Mouse (Mus musculus): ENCODE data around the gene Dnajc19.

- TF ChIP-seq EP300 (IDR thresholded peaks at IDR 0.05; ENCODE audit: insufficient read depth, low read depth, low read length), result no peak
- no peak for TF ChIP-seq CTCF (IDR thresholded peaks at IDR 0.05; ENCODE audit: low read depth, low read length)
Measured at GRCm38 (mm10) chr3:34006824-34007223, 74.3 kb downstream of the Dnajc19 start.
